Mouse (Mus musculus) liver, embryonic 16.5 days (tissue): ENCODE data around the gene Cox4i2. TPM values are rescaled to one million over a fixed set of nuclear protein-coding genes. Genes with fewer than 3 reads are reported as not detected.

ENCODE experiments used
- microRNA-seq: library from miRNA; unstranded; fragments of <30 nt; microRNA quantifications from one replicate; pipeline ENCODE4, GENCODE M21; 2016
- polyA plus RNA-seq: library from polyadenylated mRNA; unstranded; fragments of >200 nt; fragmentation: Nextera tagmentation; extraction: Ambion mirVana; gene quantifications from 2 replicates; pipeline ENCODE4 v1.2.1, GENCODE M21; 2015

Gene Cox4i2
- polyA plus RNA-seq, 1 experiment from 2014 or later: 1.4 TPM

Small RNA genes lying within 50 kb of the gene (microRNA-seq; reads per million reads assigned to microRNA genes)
- not detected for gene Gm23802

Other genes starting within 250 kb of the Cox4i2 start
- gene Defb26, start 242.5 kb upstream of the Cox4i2 start, polyA plus RNA-seq: not detected in 2 replicates
- gene Defb28, start 235.9 kb upstream of the Cox4i2 start, polyA plus RNA-seq: not detected in 2 replicates
- not detected in 2 replicates for gene Defb29, start 214.1 kb upstream of the Cox4i2 start, polyA plus RNA-seq
- gene Gm17416, start 184.8 kb upstream of the Cox4i2 start, polyA plus RNA-seq: not detected in 2 replicates
- gene Defb21, start 181.4 kb upstream of the Cox4i2 start, polyA plus RNA-seq: not detected in 2 replicates
- gene Defb19, start 173.9 kb upstream of the Cox4i2 start, polyA plus RNA-seq: not detected in 2 replicates
- gene Defb45, start 154.8 kb upstream of the Cox4i2 start, polyA plus RNA-seq: not detected in 2 replicates
- gene Defb36, start 149.8 kb upstream of the Cox4i2 start, polyA plus RNA-seq: not detected in 2 replicates
- gene Defb25, start 131.1 kb upstream of the Cox4i2 start, polyA plus RNA-seq: not detected in 2 replicates
- 1.1 TPM in 2 replicates for gene Rem1, start 127.2 kb upstream of the Cox4i2 start, polyA plus RNA-seq
- gene H13, start 84.7 kb upstream of the Cox4i2 start, polyA plus RNA-seq: 45.5 and 52.7 TPM in 2 replicates
- 10.2 and 11.1 TPM in 2 replicates for gene Mcts2, start 67.1 kb upstream of the Cox4i2 start, polyA plus RNA-seq
- gene Id1, start 17.9 kb upstream of the Cox4i2 start, polyA plus RNA-seq: 18.1 and 18.8 TPM in 2 replicates
- 213 and 241 TPM in 2 replicates for gene Bcl2l1, start 77.6 kb downstream of the Cox4i2 start, polyA plus RNA-seq
- gene Tpx2, start 93.8 kb downstream of the Cox4i2 start, polyA plus RNA-seq: 57.7 and 58.9 TPM in 2 replicates
- 0.13 and 0.24 TPM in 2 replicates for gene Mylk2, start 157.2 kb downstream of the Cox4i2 start, polyA plus RNA-seq
- 0.21 and 0.35 TPM in 2 replicates for gene Foxs1, start 179.0 kb downstream of the Cox4i2 start, polyA plus RNA-seq
- not detected in 2 replicates for gene Dusp15, start 197.5 kb downstream of the Cox4i2 start, polyA plus RNA-seq
- 0.09 and 0.13 TPM in 2 replicates for gene Ttll9, start 208.3 kb downstream of the Cox4i2 start, polyA plus RNA-seq